Mouse (Mus musculus): ENCODE results near the gene Pkp4.

GRCm38 (mm10) chr2:59183541-59183940, 22.9 kb downstream of the Pkp4 start:
- TF ChIP-seq CTCF (IDR thresholded peaks at IDR 0.05; ENCODE audit: borderline replicate concordance, extremely low read depth, insufficient read depth, insufficient read length) (no peak), POLR2A (IDR thresholded peaks at IDR 0.05; ENCODE audit: borderline replicate concordance, extremely low read depth, insufficient read depth, insufficient read length, poor library complexity, severe bottlenecking) (no peak)
